Mouse (Mus musculus): ENCODE results near the gene Ubap2. TPM values are rescaled to one million over a fixed set of nuclear protein-coding genes. Genes with fewer than 3 reads are reported as not detected.
A peak's percentile ranks its signal among the peaks of the same experiment; 100 is the strongest.

Gene Ubap2
- 33.4 and 39.6 TPM in 2 replicates for total RNA-seq (2017)

DNA sequence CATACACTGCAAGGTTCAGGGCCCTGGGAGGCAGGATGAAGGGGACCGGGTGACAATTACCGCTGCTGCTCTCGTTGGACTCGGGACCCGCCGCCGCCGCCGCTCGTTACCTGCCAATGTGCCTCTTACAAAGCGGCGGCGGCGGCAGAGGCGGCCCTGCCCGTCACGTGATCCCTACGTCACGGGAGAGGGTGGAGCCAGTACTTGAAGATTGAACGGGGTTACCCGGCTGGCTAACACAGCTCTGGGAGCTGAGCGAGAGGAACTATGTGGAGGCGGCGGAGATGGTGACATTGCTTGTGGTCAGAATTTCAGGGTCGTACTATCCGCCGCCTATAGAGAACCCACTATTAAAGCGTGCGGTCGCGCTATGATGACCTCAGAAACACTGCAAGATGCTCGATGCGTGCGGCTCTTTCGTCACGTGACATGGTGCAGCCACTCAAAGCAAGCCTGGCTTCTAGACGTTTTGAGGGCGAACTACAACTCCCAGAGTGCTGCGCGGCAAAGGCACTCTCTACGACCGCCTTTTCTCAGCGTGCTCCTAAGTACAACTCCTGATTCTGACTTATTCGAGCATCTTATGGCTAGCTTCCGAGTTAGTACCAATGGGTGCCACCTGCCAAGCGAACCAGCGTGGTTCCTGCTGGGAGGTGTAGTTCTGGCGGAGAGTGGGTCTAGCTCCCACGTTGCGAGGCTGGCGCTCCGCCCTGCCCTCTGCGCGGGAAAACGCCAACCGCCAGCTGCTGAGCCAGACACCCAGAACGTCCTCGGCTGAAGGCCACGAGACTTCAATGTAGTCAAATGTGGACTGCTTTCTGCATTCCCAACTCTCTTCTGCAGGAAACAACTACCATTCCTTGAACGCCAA lies at the start of gene Ubap2:
Ubap2 (minus strand) TSS at position 165 of the 871 bp plus-strand sequence.
- ATAC-seq (replicated peaks; ENCODE audit: low read depth, poor library complexity, severe bottlenecking): peak; percentile 89

DNA sequence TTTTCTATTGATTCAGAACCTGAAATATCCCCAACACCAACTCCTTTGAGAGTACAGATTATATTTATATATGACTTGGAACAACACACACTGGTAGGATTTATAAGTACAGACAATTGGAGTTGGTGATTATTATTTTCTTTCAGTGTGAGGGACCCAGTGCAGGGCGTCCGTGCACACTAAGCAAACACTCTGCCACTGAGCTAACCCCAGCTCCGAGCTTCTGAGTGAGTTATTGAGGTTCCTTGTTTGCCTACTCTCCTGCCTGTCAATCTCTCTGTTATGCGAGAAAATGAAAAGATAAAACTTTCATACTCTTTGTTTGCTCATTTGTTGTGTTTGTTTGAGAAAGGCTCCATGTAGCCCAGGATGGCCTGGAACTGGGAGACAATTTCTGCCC lies 46.0 kb upstream of the Ubap2 start:
- no peak for ATAC-seq (replicated peaks; ENCODE audit: low read depth, poor library complexity, severe bottlenecking)

DNA sequence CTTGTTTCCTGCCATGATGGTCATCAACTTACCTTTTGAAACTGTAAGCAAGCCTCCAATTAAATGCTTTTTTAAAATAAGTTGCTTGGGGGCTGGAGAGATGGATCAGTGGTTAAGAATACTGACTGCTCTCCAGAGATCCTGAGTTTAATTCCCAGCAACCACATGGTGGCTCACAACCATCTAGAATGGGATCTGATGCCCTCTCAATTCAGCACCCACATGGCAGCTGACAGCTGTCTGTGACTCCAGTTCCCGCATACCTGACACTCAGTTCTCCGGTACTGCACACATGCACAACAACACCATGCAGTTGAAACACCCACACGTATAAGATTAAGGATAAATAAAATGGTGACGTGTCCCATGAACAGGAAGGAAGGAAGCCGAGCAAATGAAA lies 43.3 kb upstream of the Ubap2 start:
- no peak for ATAC-seq (replicated peaks; ENCODE audit: low read depth, poor library complexity, severe bottlenecking)

DNA sequence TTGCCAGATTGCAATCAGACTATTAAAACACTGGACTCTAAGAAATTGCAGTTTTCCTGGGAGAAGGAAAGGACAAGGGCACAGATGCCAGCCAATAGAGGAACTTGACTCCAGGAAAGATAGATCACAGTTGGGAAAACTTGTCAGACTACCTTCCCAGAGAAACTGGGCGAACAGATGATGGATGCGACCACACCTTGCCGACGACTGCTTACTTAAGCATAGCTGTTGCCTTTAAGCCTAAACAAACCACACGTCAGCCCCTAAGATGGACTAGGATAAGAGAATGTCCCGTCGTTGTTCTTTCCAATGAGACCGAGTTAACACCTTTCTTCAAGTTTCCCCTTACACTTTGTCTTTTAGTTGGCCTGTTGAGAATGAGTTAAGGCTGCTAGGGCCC lies 40.2 kb upstream of the Ubap2 start:
- ATAC-seq (replicated peaks; ENCODE audit: low read depth, poor library complexity, severe bottlenecking): no peak

DNA sequence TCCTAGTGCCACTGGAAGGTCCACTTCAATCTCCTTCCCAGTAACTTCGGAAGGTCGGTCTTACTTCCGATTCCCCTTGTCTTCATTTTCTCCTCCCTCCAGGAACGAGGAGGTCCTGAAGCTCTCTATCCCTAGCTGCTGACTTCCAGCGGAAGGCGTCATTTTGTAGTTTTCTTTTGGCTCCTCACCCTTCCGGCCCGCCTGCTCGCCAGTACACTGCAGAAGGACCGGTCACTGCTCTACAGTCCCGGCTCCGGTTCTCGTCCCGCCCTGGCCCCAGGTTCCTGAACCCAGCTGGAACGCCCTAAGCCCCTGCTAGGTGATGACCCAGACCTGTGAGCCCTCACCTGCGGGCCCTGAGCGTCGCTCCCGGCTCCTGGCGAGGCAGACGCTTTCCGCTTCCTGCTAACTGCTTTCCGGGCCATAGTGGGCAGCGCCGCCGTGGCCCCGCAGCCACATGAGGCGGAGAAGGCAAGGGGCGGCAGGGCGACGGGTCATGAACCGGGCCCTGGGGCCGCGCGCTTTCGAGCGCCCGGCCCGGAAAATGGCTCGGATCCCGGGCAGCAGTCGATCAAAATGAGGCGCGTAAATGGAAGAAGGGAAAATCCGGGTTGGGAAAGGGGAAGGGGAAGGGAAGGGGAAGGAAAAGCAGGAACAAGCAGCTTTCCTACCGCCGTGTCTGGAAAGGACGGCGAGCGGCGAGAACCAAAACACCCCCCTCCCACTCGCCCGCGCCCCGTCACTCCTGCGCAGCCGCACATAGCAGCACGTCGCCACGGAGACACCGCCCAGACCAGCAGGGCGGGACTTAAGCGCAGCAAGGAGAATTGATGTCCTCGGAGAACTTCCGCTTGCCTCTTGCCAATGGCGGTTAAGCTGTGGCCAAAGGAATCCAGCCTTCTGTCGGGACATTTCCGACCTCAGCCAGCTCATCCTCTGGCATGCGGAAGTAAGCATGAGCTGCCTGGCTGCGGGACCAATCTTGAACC lies 39.5 kb upstream of the Ubap2 start, which contains the start of gene Dcaf12:
Dcaf12 (minus strand) TSS at position 749 of the 989 bp plus-strand sequence.
- ATAC-seq (replicated peaks; ENCODE audit: low read depth, poor library complexity, severe bottlenecking): peak; percentile 88

DNA sequence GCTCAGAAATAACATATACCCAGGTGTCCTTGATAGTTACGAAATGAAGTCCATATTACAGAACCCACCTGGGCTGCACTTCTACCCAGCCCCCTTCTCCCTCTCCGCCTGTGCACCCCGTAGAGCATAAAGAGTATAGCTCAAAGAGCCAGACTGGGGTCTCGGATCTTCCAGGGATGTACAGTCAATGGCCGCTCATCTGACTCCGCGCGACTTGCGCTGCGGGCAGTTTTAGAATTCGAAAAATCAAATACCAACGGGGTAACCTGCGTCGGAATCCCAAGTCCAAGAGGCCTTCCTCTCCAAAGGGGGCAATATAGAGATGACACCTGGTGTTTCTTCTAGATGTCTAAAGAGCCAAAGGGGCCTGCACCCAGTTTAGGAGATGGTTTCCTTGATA lies 38.8 kb upstream of the Ubap2 start:
- ATAC-seq (replicated peaks; ENCODE audit: low read depth, poor library complexity, severe bottlenecking): 0 out of 2 replicates have a peak, but pooled peaks have one; percentile 0

DNA sequence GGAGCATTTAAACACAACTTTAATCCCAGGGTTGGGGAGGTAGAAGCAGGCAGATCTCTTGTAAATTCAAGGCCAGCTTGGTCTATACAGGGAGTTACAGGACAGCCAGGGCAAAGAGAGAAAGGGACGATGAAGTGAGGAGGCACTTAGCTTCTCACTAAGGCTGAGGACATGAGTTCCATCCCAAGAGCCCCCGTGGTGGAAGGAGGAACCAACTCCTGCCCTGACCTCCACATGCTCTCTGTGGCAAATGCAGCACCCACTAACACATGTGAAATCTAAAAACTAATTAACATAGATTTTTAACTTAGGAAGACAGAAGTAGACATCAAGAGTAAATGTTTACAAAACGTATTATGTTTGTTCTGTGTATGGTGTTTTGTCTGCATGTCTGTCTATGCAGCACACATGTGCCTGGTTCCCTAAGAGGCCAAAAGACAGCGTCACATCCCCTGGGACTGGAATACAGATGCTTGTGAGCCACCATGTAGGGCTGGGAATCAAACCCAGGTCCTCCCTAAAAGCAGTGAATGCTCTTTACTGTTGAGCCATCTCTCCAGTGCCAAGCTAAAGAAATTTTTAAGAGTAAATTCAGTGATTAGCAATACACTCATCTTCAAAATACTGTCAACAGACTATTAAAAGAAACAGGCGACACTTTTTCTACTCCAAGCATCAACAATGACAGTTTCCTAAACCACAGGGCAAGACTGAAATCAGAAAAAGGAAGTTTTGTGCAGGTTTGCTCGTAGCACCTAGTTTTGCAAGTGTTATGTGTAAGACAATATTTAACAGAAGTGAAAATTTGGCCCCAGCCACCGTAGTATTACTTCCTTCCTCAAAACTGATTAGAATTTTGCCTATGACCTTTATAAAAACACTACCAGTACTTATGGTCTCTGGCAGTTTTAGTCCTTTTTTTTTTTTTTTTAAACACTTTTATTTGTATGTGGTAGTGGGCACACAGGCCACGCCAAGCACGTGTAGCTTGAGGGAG lies 35.9 kb upstream of the Ubap2 start:
- ATAC-seq (replicated peaks; ENCODE audit: low read depth, poor library complexity, severe bottlenecking): peak; percentile 46

DNA sequence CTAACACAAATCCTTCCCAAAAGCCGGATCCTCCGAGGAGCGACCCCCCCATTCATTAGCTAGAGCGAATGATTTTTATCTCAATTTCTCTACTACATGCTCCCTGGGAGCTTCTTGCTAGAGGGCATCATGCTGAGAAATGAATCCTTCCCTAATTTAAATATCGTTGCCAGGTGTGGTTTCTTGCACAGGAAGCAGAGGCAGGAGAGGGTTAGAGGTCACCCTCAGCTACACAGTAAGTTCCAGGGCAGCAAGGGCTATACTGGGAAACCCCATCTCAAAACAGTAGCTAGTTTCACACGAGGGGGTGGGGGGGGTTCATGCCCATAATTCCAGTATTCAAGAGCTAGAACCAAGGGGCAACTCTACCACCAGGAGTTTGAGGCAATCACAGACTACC lies 32.5 kb upstream of the Ubap2 start:
- ATAC-seq (replicated peaks; ENCODE audit: low read depth, poor library complexity, severe bottlenecking): no peak

DNA sequence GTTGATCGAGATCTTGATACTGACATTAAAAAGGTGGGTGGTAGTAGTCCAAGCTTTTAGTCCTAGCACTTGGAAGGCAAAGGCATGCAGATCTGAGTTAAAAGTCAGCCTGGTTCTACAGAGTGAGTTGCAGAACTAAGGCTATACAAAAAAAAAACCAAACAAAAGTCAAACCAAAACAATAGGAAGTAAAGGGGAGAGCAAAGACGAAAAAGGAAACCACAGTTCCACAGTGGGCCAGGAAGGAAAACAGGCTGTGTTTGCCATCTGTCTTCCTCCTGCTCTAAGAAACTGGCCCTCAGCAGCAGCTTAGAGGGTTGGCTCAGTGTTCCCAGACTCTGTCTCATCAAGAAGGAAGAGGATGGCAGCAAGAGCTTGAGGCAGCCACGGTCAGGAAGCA lies 29.4 kb upstream of the Ubap2 start:
- peak; percentile 84 for ATAC-seq (replicated peaks; ENCODE audit: low read depth, poor library complexity, severe bottlenecking)

DNA sequence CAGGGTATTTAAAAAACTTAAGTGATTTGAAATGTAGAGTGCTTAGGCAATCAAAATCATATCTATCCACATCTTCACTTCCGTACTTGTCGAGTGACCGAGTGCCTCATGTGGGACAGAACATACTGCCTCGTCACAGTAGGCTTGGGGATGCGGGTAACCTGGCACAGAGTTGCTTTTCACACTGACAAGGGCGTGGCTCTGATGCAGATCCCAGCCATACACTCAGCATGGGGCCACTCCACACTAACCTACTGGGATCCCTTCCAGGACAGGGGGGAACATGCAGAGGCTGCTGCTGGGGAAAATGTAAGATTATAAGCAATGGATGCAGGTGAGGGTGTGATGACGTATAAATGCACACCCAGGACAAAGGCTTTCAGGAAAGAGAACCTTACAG lies 28.7 kb upstream of the Ubap2 start:
- no peak for ATAC-seq (replicated peaks; ENCODE audit: low read depth, poor library complexity, severe bottlenecking)

DNA sequence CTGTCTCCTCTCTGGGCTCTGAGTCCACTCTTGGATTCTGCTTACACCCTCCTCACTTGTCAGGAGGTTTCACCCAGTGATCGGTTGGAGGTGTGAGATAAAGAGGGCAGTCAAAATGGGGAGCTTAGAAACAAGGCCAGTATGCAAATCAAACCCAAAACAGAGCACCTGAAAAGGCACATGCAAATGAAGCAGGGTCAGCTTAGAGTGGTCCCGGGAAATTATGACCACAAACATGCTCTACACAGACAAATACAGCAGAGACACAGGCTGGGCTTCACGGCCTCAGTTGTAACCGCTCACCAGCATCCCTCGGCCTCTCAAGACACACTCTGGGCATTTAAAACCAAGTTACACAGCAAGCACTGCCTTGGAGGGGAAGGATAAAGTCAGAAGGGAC lies 24.0 kb upstream of the Ubap2 start:
- no peak for ATAC-seq (replicated peaks; ENCODE audit: low read depth, poor library complexity, severe bottlenecking)

DNA sequence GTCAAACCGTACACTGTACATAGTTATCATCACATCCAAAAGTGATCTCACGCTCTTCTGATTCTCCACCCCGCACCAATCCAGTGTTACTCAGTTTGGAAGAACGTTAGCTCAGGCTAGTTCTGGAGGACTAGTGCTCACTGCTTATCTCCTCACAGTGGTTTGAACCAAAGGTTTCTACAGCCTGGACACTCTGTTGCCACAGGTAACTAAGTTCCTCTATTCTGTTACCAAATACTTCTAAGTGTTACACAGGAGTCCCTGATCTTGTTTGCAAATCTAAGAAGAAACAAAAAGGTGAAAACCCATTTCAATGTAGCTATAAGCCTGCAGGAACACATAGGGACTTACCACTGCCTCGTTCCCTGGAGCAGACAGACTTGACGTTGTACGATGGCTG lies 21.0 kb upstream of the Ubap2 start:
- no peak for ATAC-seq (replicated peaks; ENCODE audit: low read depth, poor library complexity, severe bottlenecking)

DNA sequence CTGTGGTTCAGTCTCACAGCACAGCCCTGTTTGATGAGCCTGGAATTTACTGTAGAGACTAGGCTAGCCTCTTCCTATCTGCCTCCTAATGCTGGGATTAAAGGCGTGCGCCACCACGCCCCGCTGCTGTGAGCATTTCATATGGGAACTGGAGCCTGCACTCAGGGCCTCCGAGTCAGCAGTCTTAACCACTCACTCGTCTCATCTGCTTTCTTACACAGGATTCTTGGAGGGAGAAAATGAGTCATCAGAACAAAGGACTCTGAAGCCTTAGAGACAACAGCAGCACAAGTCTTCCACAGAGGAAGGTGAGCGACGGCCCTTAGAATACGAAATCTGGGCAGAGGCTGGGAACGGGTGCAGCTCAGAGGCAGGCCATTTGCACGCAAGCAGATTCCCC lies 20.6 kb upstream of the Ubap2 start:
- ATAC-seq (replicated peaks; ENCODE audit: low read depth, poor library complexity, severe bottlenecking): no peak

DNA sequence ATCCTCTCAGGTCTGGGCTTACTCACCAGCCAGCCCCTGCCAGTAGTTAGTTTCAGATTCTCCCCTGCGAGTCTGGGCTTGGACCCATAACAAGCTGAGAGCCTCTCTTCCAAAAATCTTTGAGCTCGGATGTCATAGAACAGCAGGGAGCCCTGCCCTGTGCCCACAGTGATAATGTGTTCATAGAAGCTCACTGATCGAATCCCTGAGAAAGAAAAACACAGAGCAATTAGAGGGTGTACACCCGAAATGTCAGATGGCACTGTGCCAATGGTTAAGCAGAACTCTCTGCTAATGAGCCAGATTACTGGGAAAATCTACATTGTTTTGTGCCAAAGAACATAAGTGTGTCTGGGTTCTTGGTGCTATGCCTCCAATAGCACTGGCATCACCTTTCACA lies 19.0 kb upstream of the Ubap2 start:
- no peak for ATAC-seq (replicated peaks; ENCODE audit: low read depth, poor library complexity, severe bottlenecking)

DNA sequence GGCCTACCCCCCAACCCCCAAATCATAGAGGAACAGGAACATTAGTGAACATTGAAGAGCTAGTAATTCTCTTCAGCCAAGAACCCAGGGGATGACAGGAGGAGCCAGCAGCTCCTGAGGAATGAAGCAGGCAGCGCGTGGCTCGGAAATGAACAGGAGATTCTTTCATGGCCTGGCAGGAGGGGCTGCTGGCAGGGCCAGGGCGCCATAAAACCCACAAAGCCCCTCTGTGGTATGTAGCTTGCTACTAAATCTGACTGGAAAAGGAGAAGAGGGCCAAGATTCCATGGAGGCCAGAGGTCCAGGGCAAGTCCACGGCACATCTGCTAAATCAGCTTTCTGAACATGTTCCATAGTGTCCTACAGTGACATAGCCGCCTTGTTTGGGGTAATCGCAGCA lies 14.9 kb upstream of the Ubap2 start:
- ATAC-seq (replicated peaks; ENCODE audit: low read depth, poor library complexity, severe bottlenecking): no peak

DNA sequence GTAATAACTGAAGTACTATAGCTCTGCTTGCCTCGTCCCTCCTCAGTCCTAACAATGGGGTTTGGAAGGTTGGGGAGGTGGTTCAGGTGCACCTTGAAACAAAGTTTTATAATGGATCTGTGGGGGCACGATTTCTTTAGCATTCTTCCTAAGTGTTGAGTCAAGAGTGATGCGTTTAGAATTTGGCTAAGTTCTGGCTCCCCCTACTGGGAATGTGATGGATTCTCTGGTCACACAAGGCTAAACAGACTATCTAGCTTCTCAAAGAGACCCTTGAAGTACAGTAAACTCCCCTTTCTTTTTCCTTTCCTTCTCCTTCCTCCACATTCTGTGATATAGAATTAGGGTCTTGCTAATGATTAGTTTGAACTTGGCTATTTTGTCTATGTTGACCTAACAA lies 11.5 kb upstream of the Ubap2 start:
- ATAC-seq (replicated peaks; ENCODE audit: low read depth, poor library complexity, severe bottlenecking): peak; percentile 77

DNA sequence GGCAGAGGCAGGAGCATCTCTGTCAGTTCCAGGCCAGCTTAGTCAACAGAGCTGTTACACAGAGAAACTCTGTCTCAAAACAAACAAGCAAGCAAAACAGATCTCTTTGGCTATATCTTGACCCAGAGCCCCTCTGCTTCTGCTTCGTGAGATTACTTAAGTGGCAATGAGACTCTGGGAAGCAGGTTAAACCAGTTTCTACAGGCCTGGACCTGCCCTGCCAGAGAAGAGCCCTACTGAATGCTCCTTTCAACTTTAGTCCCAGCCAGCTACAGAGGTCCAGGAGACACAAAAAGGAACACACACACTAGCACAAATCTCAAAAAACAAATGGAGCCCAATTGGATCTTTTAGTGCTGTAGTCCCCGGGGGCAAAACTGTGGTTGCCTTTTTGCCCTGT lies 9.1 kb upstream of the Ubap2 start:
- ATAC-seq (replicated peaks; ENCODE audit: low read depth, poor library complexity, severe bottlenecking): no peak

DNA sequence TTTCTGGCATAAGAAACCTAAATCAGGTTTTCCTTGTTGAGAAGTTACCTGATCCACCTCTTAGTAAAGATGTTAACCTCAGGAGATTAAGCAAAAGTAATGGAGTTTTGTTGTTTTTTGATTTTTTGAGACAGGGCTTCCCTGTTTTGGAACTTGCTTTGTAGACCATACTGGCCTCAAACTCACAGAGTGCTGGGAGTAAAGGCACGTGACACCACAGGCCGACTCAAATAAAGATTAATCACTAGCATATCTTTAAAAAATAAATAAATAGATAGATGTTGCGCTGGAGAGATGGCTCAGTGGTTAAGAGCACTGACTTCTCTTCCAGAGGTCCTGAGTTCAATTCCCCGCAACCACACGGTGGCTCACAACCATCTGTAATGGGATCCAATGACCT lies 983 bp upstream of the Ubap2 start:
- no peak for ATAC-seq (replicated peaks; ENCODE audit: low read depth, poor library complexity, severe bottlenecking)

DNA sequence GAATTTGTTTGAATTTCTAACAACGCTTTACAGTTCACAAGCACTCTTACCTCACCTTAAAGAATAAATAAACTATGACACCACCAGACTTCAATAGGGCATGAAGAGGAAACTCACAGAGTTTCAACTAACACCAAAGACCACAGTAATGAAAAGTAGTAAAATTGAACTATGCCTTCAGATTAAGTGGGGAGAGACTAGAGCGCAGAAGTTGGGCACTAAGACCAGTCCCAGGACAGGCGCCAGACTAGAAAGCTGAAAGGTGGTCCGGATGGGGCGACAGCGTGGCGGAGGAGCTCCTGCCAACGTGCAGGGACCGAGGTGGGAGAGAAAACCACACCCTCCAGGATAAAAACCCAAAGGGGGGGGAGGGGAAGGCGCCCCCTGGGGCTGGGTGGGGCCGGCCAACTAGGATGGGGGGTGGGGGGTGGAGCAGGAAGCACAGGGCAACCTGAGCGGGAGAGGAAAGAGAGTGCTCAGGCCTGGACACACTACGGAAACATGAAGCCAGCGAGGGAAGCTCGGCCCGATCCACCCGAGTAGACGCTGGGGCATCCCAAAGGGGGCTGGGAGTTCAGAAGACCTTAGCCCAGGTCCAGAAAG lies 466 bp downstream of the Ubap2 start:
- peak; percentile 34 for ATAC-seq (replicated peaks; ENCODE audit: low read depth, poor library complexity, severe bottlenecking)

Measured in common myeloid progenitor, adult 5-6 weeks (primary cell).